Mouse (Mus musculus) testis, postnatal 14 days (tissue): Measurements from ENCODE around the gene Syngr1.
A peak's percentile ranks its signal among the peaks of the same experiment; 100 is the strongest.
"Not testable (repeated sequence)": the region's sequence is repeated elsewhere in the genome, so short reads cannot be mapped to it uniquely, and the experiment has no call there.

Experiments
- DNase-seq: peaks from one replicate; pipeline ENCODE4 v3.0.0; 2021; ENCODE audit warnings: low spot score

Gene Syngr1

GRCm38 (mm10) chr15:80115866-80116794 lies 25.0 kb downstream of the Syngr1 start:
- no peak for DNase-seq

- DNase-seq, result no peak
These were observed 26.0 kb downstream of the Syngr1 start for GRCm38 (mm10) chr15:80117154-80117553.

GRCm38 (mm10) chr15:80119076-80119475 lies 27.9 kb downstream of the Syngr1 start:
- no peak for DNase-seq

GRCm38 (mm10) chr15:80121721-80122325 lies 30.7 kb downstream of the Syngr1 start:
- no peak for DNase-seq

- DNase-seq, result not testable (repeated sequence)
These were observed 31.3 kb downstream of the Syngr1 start for GRCm38 (mm10) chr15:80122431-80122830.

- DNase-seq, result no peak
These were observed 33.5 kb downstream of the Syngr1 start for GRCm38 (mm10) chr15:80124651-80125050.

GRCm38 (mm10) chr15:80127191-80127590 lies 36.1 kb downstream of the Syngr1 start:
- no peak for DNase-seq

GRCm38 (mm10) chr15:80129982-80130381 lies 38.8 kb downstream of the Syngr1 start:
- DNase-seq, result no peak

GRCm38 (mm10) chr15:80130689-80131088 lies 39.6 kb downstream of the Syngr1 start:
- DNase-seq, result no peak

- DNase-seq, result no peak
These were observed 40.3 kb downstream of the Syngr1 start for GRCm38 (mm10) chr15:80131421-80131820.

GRCm38 (mm10) chr15:80132452-80132851 lies 41.3 kb downstream of the Syngr1 start:
- DNase-seq, result no peak

- peak; percentile 94 for DNase-seq
These were observed 42.0 kb downstream of the Syngr1 start, which contains the start of gene Tab1 for GRCm38 (mm10) chr15:80132993-80133586. TSS of gene Tab1 (plus strand) at chr15:80133127.

GRCm38 (mm10) chr15:80133682-80134449 lies 42.7 kb downstream of the Syngr1 start:
- DNase-seq, result no peak

GRCm38 (mm10) chr15:80134450-80134847 lies 43.3 kb downstream of the Syngr1 start:
- DNase-seq, result no peak

GRCm38 (mm10) chr15:80135499-80135898 lies 44.4 kb downstream of the Syngr1 start:
- DNase-seq, result no peak

GRCm38 (mm10) chr15:80136645-80137044 lies 45.5 kb downstream of the Syngr1 start:
- no peak for DNase-seq

- DNase-seq, result no peak
These were observed 47.0 kb downstream of the Syngr1 start for GRCm38 (mm10) chr15:80137945-80138791.

GRCm38 (mm10) chr15:80140302-80140701 lies 49.2 kb downstream of the Syngr1 start:
- no peak for DNase-seq

GRCm38 (mm10) chr15:80140878-80141277 lies 49.7 kb downstream of the Syngr1 start:
- no peak for DNase-seq

GRCm38 (mm10) chr15:80142130-80142529 lies 51.0 kb downstream of the Syngr1 start:
- no peak for DNase-seq

- DNase-seq, result no peak
These were observed 52.6 kb downstream of the Syngr1 start for GRCm38 (mm10) chr15:80143760-80144159.
